Mouse (Mus musculus) limb, embryonic 10.5 days (tissue): ENCODE results near the gene Chchd1. TPM values are rescaled to one million over a fixed set of nuclear protein-coding genes. Genes with fewer than 3 reads are reported as not detected.
A peak's percentile ranks its signal among the peaks of the same experiment; 100 is the strongest.
"Not testable (repeated sequence)": the region's sequence is repeated elsewhere in the genome, so short reads cannot be mapped to it uniquely, and the experiment has no call there.

Experiments
- DNase-seq: peaks from one replicate; pipeline ENCODE4 v3.0.0-alpha.2; 2017; ENCODE audit warnings: low spot score
- H3K27ac ChIP-seq: fragments of 300-500 bp; sonication (generic); 2 replicates; pipeline ENCODE4 v1.5.1; 2016; ENCODE audit warnings: mild to moderate bottlenecking
- H3K27me3 ChIP-seq: fragments of 300-500 bp; sonication (generic); 2 replicates; pipeline ENCODE4 v1.6.1; 2016; ENCODE audit warnings: low read depth, mild to moderate bottlenecking; ENCODE audit not compliant: poor library complexity, severe bottlenecking
- H3K36me3 ChIP-seq: fragments of 300-500 bp; sonication (generic); 2 replicates; pipeline ENCODE4 v1.6.1; 2016; ENCODE audit warnings: mild to moderate bottlenecking, moderate library complexity
- H3K4me1 ChIP-seq: fragments of 300-500 bp; sonication (generic); 2 replicates; pipeline ENCODE4 v1.6.1; 2016
- H3K4me3 ChIP-seq: fragments of 300-500 bp; sonication (generic); 2 replicates; pipeline ENCODE4 v1.5.1; 2016; ENCODE audit warnings: mild to moderate bottlenecking, moderate library complexity
- H3K9me3 ChIP-seq: fragments of 300-500 bp; sonication (generic); replicated peaks from 2 replicates; pipeline ENCODE4 v1.6.1; 2016; ENCODE audit warnings: mild to moderate bottlenecking
- WGBS: fragments of 180-500 bp; shearing (Covaris S2); methylation state at CpG from one replicate; pipeline ENCODE4 v1.1.7; 2016; 5-methylcytosine and 5-hydroxymethylcytosine counted together
- polyA plus RNA-seq: library from polyadenylated mRNA; unstranded; fragments of >200 nt; fragmentation: Nextera tagmentation; extraction: Ambion mirVana; gene quantifications from 2 replicates; pipeline ENCODE4 v1.2.1, GENCODE M21; 2016

The Chchd1 gene
- polyA plus RNA-seq, 1 experiment from 2014 or later = 238 TPM

DNA sequence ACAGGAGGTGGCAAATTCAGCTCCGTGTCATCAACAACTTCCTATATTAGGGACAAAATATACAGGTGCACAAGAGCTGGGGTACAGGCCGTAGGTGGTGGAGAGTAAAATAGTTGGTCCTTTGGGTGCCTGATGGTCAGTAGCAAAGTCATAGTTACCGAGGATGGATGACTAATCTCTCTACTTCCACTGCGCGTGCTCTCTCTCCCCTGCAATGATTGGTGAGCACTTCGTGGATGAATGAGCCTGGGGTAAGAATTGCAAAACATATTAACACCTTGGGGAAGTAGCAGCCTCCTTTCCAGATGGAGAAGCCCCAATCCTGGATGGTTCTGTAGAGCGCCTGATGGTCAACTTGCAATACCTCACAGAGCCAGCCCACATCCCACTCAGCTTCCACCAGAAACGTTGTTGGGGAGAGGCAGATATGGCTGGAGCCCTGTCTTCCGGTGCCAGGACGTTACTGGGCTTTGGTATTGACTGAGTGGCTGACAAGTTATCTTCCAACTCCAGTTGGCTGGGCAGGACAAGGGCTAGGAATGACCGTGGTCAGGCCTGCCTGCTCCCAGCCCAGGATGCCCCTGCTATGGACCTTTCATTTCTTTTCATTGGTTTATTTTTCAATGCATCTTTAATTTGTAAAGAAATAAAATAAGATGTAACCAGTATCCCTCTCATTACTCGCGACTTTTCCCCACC is 8.5 kb upstream of the Chchd1 start:
- Histone ChIP-seq H3K36me3 (peaks cover 78% of the 10 kb centered on the region), H3K4me3 (peak overlapping the region; percentile 95), H3K27me3 (no peaks in the 10 kb centered on the region), H3K27ac (peak overlapping the region; percentile 96), H3K9me3 (no peaks in the 10 kb centered on the region), H3K4me1 (peaks cover 34% of the 10 kb centered on the region)
- 49% methylated on average over 13 of the region's 13 CpGs for WGBS
- no peak for DNase-seq

DNA sequence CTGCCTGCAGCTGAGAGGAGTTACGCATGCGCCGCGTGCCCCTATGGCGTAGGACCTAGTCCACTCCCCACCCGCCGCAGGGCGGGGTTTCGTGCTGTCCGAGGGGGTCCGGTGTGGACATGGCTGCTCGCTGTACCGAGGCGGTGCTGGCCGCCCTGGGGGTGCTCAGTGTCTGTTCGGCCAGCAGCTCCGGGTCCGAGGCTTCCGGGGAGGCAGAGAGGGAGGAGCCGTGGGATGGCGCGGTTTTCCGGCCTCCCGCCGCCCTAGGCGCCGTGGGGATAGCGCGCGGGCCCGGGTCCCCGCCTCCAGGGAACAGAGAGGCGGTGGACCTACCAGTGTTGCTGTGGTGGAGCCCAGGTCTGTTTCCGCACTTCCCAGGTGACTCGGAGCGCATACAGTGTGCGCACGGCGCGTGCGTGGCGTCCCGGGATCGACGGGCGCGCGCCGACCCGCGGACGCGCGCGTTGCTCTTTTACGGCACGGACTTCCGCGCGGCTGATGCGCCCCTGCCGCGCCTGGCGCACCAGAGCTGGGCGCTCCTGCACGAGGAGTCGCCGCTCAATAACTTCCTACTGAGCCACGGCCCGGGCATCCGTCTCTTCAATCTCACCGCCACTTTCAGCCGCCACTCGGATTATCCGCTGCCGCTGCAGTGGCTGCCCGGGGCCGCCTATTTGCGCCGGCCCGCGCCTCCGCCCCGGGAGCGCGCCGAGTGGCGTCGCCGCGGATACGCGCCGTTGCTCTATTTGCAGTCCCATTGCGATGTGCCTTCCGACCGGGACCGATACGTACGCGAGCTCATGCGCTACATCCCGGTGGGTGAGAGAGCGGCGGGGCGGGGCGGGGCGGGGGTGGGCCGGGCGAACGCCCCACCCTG is 7.7 kb upstream of the Chchd1 start, which contains the start of gene Fut11:
Gene Fut11, plus strand, starts transcription at position 85 of the 877 bp plus-strand sequence.
- Histone ChIP-seq H3K9me3 (no peaks in the 10 kb centered on the region), H3K27ac (peak within 1 kb of the TSS; percentile 96), H3K4me1 (peaks cover 34% of the 10 kb centered on the region), H3K4me3 (peak within 1 kb of the TSS; percentile 95), H3K27me3 (no peaks in the 10 kb centered on the region), H3K36me3 (peaks cover 76% of the 10 kb centered on the region)
- WGBS = under 1% methylated on average over 111 of the region's 111 CpGs
- peak; percentile 90 for DNase-seq

DNA sequence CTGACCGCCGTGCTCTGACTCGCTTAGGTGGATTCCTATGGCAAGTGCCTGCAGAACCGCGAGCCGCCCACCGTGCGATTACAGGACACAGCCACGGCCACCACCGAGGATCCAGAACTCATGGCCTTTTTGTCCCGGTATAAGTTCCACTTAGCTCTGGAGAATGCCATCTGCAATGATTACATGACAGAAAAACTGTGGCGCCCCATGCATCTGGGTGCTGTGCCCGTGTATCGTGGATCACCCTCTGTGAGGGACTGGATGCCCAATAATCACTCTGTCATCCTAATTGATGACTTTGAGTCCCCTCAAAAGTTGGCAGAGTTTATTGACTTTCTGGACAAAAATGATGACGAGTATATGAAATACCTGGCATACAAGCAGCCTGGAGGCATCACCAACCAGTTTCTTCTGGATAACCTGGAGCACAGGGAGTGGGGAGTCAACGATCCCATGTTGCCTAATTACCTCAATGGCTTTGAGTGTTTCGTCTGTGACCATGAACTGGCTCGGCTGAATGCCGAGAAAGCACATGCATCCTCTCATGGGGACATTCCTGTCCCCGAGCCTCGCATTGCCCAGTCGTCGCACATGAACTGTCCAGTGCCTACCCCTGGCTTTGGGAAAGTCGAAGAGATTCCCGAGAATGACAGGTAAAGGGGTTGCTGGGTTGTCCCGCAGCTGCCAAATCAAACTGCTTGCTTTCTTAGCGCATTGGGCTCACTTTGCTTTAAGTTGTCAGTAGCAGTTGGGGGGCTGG is 6.9 kb upstream of the Chchd1 start:
- H3K27me3 ChIP-seq = no peaks in the 10 kb centered on the region
- peaks cover 73% of the 10 kb centered on the region for H3K36me3 ChIP-seq
- H3K9me3 ChIP-seq = no peaks in the 10 kb centered on the region
- peak overlapping the region; percentile 96 for H3K27ac ChIP-seq
- H3K4me3 ChIP-seq = peak overlapping the region; percentile 95
- no peak for DNase-seq
- H3K4me1 ChIP-seq = peaks cover 37% of the 10 kb centered on the region
- 19% methylated on average over 27 of the region's 27 CpGs for WGBS

DNA sequence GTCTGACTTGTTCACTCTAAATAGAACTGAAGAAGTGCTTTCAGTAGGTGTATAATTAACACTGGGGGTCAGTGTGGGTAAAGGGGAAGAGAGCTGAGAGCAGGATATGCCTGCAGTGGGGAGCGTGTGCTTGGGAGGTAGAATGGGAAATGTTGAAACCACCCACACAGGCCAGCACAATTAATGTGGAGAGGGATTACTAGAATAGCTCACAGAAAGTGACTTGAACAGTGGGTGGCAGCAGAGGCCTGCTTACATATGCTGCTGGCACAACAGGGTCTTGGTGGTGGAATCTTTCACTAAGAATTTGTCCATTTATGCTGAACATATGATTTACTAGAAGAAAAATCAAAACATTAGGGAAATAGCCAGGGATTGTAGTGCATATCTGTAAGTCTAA is 5.8 kb upstream of the Chchd1 start:
- no peaks in the 10 kb centered on the region for H3K9me3 ChIP-seq
- DNase-seq = no peak
- 27% methylated on average over 1 of the region's 1 CpGs for WGBS
- no peak overlapping the region for H3K27ac ChIP-seq
- H3K4me1 ChIP-seq = peaks cover 45% of the 10 kb centered on the region
- peak overlapping the region; percentile 95 for H3K4me3 ChIP-seq
- H3K27me3 ChIP-seq = no peaks in the 10 kb centered on the region
- peaks cover 63% of the 10 kb centered on the region for H3K36me3 ChIP-seq

DNA sequence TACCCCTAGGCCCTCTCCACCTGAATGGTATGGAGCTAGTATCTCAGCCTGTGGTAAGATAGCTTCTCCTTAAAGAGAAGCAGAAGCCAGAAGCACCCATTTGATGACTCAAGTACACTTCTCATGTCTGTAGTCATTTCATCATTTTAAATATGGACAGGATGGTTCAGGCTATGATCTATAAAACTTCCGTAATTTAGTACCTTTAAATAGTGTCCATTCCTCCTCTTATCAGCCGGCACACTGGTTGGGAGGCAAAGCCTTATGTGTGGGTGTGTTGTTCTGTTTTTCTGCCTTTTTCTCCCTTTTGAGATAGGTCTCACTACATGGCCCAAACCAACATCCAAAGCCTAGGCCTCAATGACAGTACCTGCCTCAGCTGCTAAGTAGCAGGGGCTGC is 4.3 kb upstream of the Chchd1 start:
- H3K4me1 ChIP-seq = peaks cover 47% of the 10 kb centered on the region
- no peaks in the 10 kb centered on the region for H3K27me3 ChIP-seq
- no peak for DNase-seq
- 94% methylated on average over 2 of the region's 2 CpGs for WGBS
- H3K36me3 ChIP-seq = peaks cover 47% of the 10 kb centered on the region
- H3K9me3 ChIP-seq = no peaks in the 10 kb centered on the region
- no peak overlapping the region for H3K4me3 ChIP-seq
- no peak overlapping the region for H3K27ac ChIP-seq

DNA sequence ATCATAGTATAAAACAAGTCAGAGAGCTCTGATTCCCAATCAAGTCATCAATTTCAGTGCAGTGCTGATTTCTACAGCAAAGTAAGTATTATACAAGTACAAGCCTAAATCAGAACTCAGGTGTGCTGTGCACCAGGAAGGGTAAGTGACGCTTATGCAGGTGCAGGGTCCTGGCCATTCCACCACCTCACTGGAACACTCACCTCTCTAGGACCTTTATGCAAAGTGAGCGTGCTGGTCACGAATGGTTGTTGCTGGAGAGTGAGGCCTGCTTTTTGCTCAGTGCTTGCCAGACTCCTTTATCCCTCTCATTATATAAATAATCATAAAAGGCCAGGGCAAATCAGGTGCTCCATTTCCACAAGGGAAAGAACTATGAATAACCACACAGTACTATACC is 2.4 kb upstream of the Chchd1 start:
- 93% methylated on average over 3 of the region's 3 CpGs for WGBS
- peaks cover 47% of the 10 kb centered on the region for H3K36me3 ChIP-seq
- DNase-seq = no peak
- H3K27ac ChIP-seq = no peak overlapping the region
- H3K4me3 ChIP-seq = no peak overlapping the region
- peaks cover 39% of the 10 kb centered on the region for H3K4me1 ChIP-seq
- H3K27me3 ChIP-seq = no peaks in the 10 kb centered on the region
- H3K9me3 ChIP-seq = no peaks in the 10 kb centered on the region

DNA sequence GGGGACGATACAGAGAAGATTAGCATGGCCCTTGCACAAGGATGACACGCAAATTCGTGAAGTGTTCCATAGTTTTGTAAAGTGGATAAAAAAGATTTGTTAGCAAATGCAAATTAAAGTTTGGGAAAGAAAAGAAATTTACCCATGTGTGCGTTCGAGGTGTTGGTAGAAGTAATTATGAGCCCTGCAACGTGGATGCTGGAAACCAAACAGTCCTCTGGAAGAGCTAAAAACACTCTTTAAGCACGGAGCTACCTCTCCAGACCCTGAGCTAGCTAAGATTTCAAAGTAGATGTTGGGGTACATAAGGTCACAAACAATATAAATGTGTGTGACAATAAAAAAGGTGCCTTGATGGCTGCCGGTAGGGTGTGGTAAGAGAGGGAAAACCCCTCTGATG is 1.3 kb upstream of the Chchd1 start:
- WGBS = 83% methylated on average over 8 of the region's 8 CpGs
- Histone ChIP-seq H3K9me3 (no peaks in the 10 kb centered on the region), H3K4me3 (peak overlapping the region; percentile 75), H3K27me3 (no peaks in the 10 kb centered on the region), H3K4me1 (peaks cover 30% of the 10 kb centered on the region), H3K27ac (no peak overlapping the region), H3K36me3 (peaks cover 46% of the 10 kb centered on the region)
- no peak for DNase-seq

DNA sequence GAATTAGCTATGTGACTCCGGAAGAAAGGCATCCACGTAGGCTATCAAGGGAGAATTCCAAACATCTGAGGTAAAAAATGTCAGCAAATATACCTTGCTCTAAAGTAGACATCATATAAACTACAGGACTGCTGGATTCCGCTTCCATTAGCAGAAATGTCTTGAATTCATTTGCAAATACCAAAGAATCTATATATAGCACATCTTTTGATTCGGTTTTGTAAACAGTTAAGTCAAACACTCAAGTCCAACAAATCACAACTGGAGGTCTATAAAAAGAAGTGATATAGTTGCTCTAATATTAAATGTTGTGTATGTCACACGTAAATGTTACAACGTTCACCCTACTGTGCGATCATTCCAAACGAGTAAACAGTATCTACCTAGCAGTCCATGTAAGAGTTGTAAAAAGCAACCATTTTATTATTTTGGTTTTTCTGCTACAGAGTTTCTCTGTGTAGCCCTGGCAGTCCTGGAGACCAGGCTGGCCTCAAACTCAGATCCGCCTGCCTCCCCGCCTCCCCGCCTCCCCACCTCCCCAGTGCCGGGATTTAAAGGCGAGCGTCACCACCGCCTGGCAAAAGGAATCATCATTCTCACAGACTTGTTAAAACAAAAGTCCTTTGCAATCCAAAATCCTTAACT is 588 bp upstream of the Chchd1 start:
- DNase-seq = no peak
- Histone ChIP-seq H3K4me1 (peaks cover 23% of the 10 kb centered on the region), H3K27me3 (no peaks in the 10 kb centered on the region), H3K9me3 (no peaks in the 10 kb centered on the region), H3K36me3 (peaks cover 46% of the 10 kb centered on the region), H3K4me3 (peak overlapping the region; percentile 75), H3K27ac (peak overlapping the region; percentile 95)
- 14% methylated on average over 15 of the region's 15 CpGs for WGBS

DNA sequence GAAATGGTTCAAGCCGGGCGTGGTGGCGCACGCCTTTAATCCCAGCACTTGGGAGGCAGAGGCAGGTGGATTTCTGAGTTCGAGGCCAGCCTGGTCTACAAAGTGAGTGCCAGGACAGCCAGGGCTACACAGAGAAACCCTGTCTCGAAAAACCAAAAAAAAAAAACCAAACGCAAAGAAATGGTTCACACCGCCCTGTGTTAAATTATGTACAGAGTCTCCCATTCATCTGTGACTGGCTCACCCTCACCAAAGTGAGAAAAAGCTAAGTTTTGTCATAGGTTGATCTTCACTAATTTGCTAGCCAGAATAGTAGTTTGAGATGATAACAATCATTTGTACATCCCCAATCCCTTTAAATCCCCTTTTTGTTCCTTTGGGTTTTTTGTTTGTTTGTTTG is 655 bp downstream of the Chchd1 start:
- Histone ChIP-seq H3K4me3 (peak overlapping the region; percentile 75), H3K27ac (peak overlapping the region; percentile 95), H3K4me1 (peaks cover 22% of the 10 kb centered on the region), H3K36me3 (peaks cover 37% of the 10 kb centered on the region)
- not testable (repeated sequence) for H3K27me3 ChIP-seq, H3K9me3 ChIP-seq, DNase-seq
- WGBS = 10% methylated on average over 8 of the region's 8 CpGs

DNA sequence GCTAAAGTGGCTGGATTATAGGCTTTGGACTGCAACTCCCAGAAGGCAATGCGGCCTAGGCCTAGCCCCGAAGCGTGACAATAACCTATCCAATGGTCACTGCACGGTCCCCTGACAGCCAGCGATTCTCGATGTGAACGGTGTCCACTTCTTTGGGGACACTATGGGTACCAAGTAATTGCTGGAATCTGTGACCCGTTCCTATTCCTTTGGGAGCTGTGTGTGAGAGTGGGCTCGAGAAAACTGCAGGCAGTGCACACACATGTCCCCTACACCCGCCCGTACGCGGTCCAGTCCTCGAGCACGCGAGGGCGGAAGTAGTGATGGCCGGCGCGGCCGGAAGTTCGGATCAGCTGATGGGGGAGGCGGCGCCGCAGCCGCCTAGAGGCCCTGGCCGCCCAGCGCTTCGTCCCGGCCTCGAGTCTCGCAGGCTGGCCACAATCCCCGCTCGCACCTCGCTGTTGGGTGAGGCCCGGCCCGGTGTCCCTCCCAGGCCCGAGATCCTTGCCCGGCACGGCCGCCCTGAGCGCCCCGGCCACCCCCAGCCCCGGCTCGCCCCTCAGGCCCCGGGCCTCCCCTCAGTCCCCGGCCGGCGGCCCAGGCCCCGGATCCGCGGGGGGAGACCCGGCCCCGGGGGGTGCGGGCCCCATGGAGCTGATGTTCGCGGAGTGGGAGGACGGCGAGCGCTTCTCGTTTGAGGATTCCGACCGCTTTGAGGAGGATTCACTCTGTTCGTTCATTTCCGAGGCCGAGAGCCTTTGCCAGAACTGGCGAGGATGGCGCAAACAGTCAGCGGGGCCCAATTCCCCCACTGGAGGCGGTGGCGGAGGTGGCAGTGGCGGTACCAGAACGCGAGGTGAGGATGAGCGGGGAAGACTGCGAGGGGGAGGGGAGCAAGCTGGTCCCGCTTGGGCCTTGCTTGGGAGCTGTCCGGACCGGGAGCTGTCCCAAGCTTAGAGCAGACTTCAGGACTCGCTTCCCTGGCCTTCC is 4.7 kb downstream of the Chchd1 start, which contains the start of gene Zswim8:
Gene Zswim8, plus strand, starts transcription at position 352 of the 990 bp plus-strand sequence.
- DNase-seq = peak; percentile 94
- Histone ChIP-seq H3K4me3 (peak within 1 kb of the TSS; percentile 99), H3K27me3 (no peaks in the 10 kb centered on the region), H3K27ac (peak within 1 kb of the TSS; percentile 95), H3K4me1 (peaks cover 24% of the 10 kb centered on the region), H3K36me3 (peaks cover 48% of the 10 kb centered on the region), H3K9me3 (no peaks in the 10 kb centered on the region)
- WGBS = under 1% methylated on average over 80 of the region's 80 CpGs

DNA sequence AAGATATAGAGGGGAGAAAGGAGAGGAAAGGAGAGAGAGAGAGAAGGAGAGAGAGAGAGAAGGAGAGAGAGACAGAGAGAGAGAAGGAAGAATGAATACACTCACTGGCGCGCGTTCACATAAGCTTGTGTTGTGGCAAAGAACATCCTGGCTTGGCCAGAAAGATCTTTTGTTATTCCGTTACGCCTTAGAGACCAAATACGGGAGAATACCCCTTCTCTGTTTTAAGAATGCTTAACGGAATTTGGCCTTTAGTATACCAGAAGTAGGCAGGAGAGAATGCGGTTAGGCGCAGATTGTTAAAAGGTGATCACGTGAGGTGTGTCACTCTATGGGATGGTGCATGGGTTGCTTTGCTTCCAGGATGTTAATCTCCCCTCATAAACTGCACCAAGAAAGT is 5.4 kb downstream of the Chchd1 start:
- Histone ChIP-seq H3K27ac (peak overlapping the region; percentile 95), H3K36me3 (peaks cover 55% of the 10 kb centered on the region)
- WGBS = 25% methylated on average over 10 of the region's 10 CpGs

More for the DNA sequence above, 5.4 kb downstream of the Chchd1 start:
- Histone ChIP-seq H3K27me3 (no peaks in the 10 kb centered on the region), H3K4me1 (peaks cover 24% of the 10 kb centered on the region), H3K9me3 (no peaks in the 10 kb centered on the region), H3K4me3 (peak overlapping the region; percentile 99)
- DNase-seq = no peak
